Mouse (Mus musculus) C2C12 (cell line): ENCODE results near the gene Cul4a. TPM values are rescaled to one million over a fixed set of nuclear protein-coding genes. Genes with fewer than 3 reads are reported as not detected.

Source experiments
- H3K27me3 ChIP-seq: one replicate; pipeline ENCODE4 v1.6.1; 2011; ENCODE audit not compliant: control insufficient read depth, insufficient read depth, insufficient read length
- H3K36me3 ChIP-seq: one replicate; pipeline ENCODE4 v1.6.1; 2011; ENCODE audit not compliant: control insufficient read depth, insufficient read depth
- H3K4me3 ChIP-seq: one replicate; pipeline ENCODE4 v1.5.1; 2011; ENCODE audit warnings: mild to moderate bottlenecking, control low read depth; ENCODE audit not compliant: poor library complexity, insufficient read depth, severe bottlenecking
- H3K79me2 ChIP-seq: one replicate; pipeline ENCODE4 v1.6.1; 2011; ENCODE audit not compliant: control insufficient read depth, insufficient read depth
- H3K79me3 ChIP-seq: one replicate; pipeline ENCODE4 v1.6.1; 2011; ENCODE audit warnings: low read depth, control low read depth
- H3ac ChIP-seq: one replicate; pipeline ENCODE3; 2011; ENCODE audit warnings: low read depth; ENCODE audit not compliant: control insufficient read depth, insufficient read length
- CEBPB ChIP-seq: IDR thresholded peaks from one replicate; pipeline ENCODE4 v1.6.1; 2011; ENCODE audit warnings: low read depth, mild to moderate bottlenecking, control low read depth, moderate library complexity
- CTCF ChIP-seq: IDR thresholded peaks from one replicate; pipeline ENCODE4 v1.5.1; 2011; ENCODE audit not compliant: control insufficient read depth, insufficient read depth, insufficient read length
- FOSL1 ChIP-seq: IDR thresholded peaks from one replicate; pipeline ENCODE4 v1.8.0; 2011; ENCODE audit warnings: mild to moderate bottlenecking, low read length; ENCODE audit not compliant: poor library complexity, insufficient read depth, severe bottlenecking
- MAX ChIP-seq: IDR thresholded peaks from one replicate; pipeline ENCODE4 v1.6.1; 2011; ENCODE audit warnings: mild to moderate bottlenecking, control low read depth
- MYOD1 ChIP-seq: IDR thresholded peaks from one replicate; pipeline ENCODE4 v1.6.1; 2011; ENCODE audit warnings: low read depth; ENCODE audit not compliant: control insufficient read depth, insufficient read length
- MYOG ChIP-seq: IDR thresholded peaks from one replicate; pipeline ENCODE4 v1.6.1; 2011; ENCODE audit not compliant: control insufficient read depth, insufficient read length; ENCODE audit errors: extremely low read depth
- USF1 ChIP-seq: IDR thresholded peaks from one replicate; pipeline ENCODE4 v1.6.1; 2011; ENCODE audit warnings: low read depth, mild to moderate bottlenecking, control low read depth, moderate library complexity
- polyA plus RNA-seq: library from polyadenylated mRNA; unstranded; fragments of >200 nt; fragmentation: generic; extraction: Trizol; gene quantifications from one replicate; pipeline ENCODE4 v1.2.1, GENCODE M21; 2012; ENCODE audit warnings: missing spikeins

Cul4a gene
- polyA plus RNA-seq, 1 experiment = 37.3 TPM

DNA sequence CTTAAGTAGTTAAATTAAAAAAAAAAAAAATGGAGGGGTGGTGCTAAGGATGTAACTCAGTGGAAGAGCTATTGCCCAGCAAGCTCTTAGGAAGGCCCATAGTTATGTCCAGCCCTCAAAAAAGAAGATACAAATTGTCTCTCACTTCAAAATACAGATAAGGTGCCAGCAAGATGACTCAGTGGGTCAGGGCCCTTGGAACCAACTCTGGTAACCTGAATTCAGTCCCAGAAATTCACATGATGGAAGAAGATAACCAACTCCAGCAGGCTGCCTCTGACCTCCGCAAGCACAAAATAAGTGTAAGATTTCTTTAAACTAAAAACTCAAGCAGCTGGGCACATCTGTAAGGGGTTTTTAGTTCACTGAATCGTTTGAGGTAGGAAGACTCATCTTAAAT, 43.1 kb downstream of the Cul4a start:
- H3K79me2 ChIP-seq = no peaks in the 10 kb centered on the region
- no peak overlapping the region for H3K4me3 ChIP-seq
- H3K36me3 ChIP-seq = peaks cover 31% of the 10 kb centered on the region
- no peak overlapping the region for H3ac ChIP-seq
- H3K79me3 ChIP-seq = no peaks in the 10 kb centered on the region
- TF ChIP-seq FOSL1 (no peak), USF1 (no peak), CEBPB (no peak), MYOG (no peak), MAX (no peak), MYOD1 (no peak), CTCF (no peak)
- H3K27me3 ChIP-seq = no peaks in the 10 kb centered on the region

DNA sequence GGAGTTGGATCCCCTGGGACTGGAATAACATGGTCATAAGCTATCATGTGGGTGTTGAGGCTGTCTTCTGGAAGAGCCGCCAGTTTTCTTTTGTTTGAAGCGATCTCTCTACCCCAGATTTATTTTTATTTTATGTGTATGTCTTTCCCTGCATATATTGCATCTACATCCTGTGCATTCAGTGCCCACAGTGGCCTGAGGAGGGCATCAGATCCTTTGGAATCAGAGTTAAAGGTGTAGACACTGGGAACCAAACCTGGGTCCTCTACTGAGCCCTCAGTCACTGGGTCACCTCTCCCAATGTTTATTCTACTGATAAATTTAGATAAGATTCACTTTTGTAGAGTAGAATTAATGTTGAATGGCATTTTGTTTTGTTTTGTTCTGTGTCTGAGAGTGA, 43.9 kb downstream of the Cul4a start:
- Histone ChIP-seq H3K36me3 (peaks cover 25% of the 10 kb centered on the region), H3K4me3 (no peak overlapping the region), H3ac (no peak overlapping the region), H3K79me2 (no peaks in the 10 kb centered on the region), H3K27me3 (no peaks in the 10 kb centered on the region), H3K79me3 (no peaks in the 10 kb centered on the region)
- no peak for TF ChIP-seq MYOD1
- TF ChIP-seq MYOG = no peak
- TF ChIP-seq MAX = no peak
- TF ChIP-seq USF1 = no peak
- no peak for TF ChIP-seq CTCF
- TF ChIP-seq FOSL1 = no peak
- no peak for TF ChIP-seq CEBPB

DNA sequence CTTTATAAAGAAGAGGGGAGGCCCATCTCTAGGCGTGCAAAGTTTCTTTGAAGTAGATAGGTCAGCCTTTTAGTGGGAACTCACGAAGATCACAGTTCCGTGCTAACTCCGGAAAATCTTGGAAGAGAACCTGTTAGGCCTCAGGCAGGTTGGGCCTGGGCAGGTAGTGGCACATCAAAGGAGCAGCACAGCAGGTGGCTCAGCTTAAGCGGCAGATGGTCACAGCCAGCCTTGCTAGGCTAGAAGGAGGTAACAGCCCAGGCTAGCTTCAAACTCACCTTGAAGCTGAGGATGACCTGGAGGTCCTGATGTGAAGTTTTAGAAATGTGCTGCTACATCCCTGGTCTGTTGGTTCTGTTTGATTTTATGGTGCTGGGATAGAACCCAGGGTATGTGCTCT, 44.4 kb downstream of the Cul4a start:
- no peak for TF ChIP-seq CEBPB
- no peak for TF ChIP-seq USF1
- no peak for TF ChIP-seq MYOD1
- TF ChIP-seq FOSL1 = no peak
- TF ChIP-seq CTCF = no peak
- no peak for TF ChIP-seq MYOG
- no peak for TF ChIP-seq MAX
- Histone ChIP-seq H3K79me3 (no peaks in the 10 kb centered on the region), H3K4me3 (no peak overlapping the region), H3K79me2 (no peaks in the 10 kb centered on the region), H3K36me3 (peaks cover 25% of the 10 kb centered on the region), H3K27me3 (no peaks in the 10 kb centered on the region), H3ac (no peak overlapping the region)

DNA sequence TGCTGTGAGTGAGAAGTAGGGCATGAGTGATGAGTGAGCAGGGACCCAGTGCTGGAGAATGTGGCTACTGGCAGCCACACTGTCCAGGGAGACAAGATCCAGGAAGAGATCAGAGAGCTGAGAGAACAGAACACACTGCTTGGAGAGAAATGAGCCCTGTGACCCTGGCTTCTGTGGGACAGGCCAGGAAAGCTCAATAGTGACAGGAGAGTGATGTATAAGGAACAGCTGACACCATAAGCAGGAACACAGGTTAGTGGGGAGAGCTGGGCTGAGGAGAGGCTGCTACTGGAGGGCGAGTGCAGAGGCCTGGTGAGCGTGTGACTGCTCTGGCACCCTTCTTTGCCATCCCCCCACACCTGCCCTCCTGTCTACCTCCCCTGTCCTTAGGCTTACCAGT, 45.5 kb downstream of the Cul4a start:
- H3K36me3 ChIP-seq = peaks cover 17% of the 10 kb centered on the region
- no peaks in the 10 kb centered on the region for H3K79me3 ChIP-seq
- no peak overlapping the region for H3K4me3 ChIP-seq
- H3K27me3 ChIP-seq = no peaks in the 10 kb centered on the region
- no peaks in the 10 kb centered on the region for H3K79me2 ChIP-seq
- no peak overlapping the region for H3ac ChIP-seq
- no peak for TF ChIP-seq CTCF
- no peak for TF ChIP-seq USF1
- no peak for TF ChIP-seq MYOG
- TF ChIP-seq CEBPB = no peak
- no peak for TF ChIP-seq MYOD1
- no peak for TF ChIP-seq FOSL1
- no peak for TF ChIP-seq MAX

DNA sequence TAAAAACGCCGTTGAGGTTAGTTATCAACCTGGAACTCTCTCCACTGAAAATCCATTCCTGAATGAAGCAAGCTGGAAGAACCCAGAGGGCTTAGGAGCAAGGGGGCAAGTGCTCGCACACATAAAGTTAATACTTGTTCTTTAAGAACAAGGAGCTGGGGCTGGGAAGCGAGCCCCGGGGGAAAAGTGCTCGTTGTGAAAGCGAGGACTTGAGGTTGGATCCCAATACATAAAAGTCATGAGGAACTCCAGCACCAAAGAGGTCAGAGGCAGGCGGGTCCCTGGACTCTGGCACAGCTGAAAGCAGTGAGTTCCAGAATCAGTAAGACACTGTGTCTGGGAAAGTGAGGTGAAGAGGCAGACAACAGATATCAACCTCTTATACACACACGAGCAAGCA, 48.7 kb downstream of the Cul4a start:
- Histone ChIP-seq H3K79me2 (peaks cover under 1% of the 10 kb centered on the region), H3K79me3 (no peaks in the 10 kb centered on the region), H3K4me3 (no peak overlapping the region), H3ac (no peak overlapping the region), H3K27me3 (no peaks in the 10 kb centered on the region), H3K36me3 (peaks cover 2% of the 10 kb centered on the region)
- TF ChIP-seq CEBPB (no peak), MYOG (no peak), USF1 (no peak), CTCF (no peak), MYOD1 (no peak), MAX (no peak), FOSL1 (no peak)

DNA sequence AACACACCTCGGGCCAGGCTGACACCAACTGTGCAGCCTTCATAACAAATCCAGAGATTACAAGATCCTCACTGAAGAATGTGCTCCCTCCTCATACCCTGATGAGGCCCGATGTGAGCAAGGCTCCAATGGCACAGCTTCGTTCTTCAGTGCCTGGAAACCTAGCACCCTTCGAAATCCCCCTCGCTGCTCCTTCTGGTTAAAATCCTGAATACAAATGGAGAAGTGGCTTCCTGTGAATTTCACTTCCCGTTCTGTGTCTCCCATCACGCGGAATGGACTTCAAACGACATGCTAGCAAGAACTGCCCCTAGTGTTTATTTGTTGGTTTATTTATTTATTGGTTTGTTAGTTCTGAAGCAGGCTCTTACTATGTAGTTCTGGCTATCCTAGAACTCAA, 49.9 kb downstream of the Cul4a start:
- Histone ChIP-seq H3ac (no peak overlapping the region), H3K27me3 (no peaks in the 10 kb centered on the region), H3K4me3 (no peak overlapping the region), H3K79me2 (peaks cover 13% of the 10 kb centered on the region), H3K36me3 (no peaks in the 10 kb centered on the region), H3K79me3 (peaks cover 12% of the 10 kb centered on the region)
- TF ChIP-seq MAX = no peak
- TF ChIP-seq CTCF = no peak
- TF ChIP-seq FOSL1 = no peak
- no peak for TF ChIP-seq CEBPB
- TF ChIP-seq USF1 = no peak
- TF ChIP-seq MYOG = no peak
- TF ChIP-seq MYOD1 = no peak
